Mouse (Mus musculus): ENCODE measurements at regions not wholly inside any gene's neighbourhood (a gene's known extent, or its start where the extent isn't known, plus 50 kb on each side); places are given as distances from the start of the nearest gene placed in this dataset.

DNA sequence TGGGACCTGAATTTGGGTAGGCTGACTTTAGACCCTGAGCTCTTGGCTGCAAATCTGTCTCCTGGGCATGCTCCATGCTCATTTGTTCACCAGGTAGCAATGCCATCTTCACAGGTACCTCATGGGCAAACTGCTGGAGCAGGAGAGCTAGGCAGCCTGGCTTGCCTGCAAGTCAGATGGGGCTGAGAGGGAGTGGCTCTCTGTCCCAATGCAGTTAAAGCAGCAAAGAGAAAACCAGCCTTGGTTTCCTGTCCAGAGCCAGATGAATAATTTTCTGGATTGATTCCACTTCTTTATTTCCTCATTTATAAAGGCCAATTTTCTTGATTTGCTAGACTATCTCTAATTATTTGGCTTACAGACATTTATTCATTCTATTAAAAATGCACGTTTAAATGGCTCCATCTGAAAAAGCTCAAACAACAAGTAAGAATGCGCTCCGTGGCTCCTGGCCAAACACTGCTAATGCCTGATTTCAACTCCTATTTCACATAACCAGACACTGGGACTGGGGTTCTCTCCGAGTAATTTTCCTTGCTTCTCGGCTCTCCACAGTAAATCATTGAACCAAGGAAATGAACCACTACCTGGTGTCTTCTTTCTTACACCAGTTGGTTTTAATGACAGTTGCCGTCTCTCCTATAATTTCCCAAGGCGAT, 60.5 kb downstream of the Rsl24d1 start:
- DNase-seq (ENCODE audit: low spot score in 2 of 2): no peak

DNA sequence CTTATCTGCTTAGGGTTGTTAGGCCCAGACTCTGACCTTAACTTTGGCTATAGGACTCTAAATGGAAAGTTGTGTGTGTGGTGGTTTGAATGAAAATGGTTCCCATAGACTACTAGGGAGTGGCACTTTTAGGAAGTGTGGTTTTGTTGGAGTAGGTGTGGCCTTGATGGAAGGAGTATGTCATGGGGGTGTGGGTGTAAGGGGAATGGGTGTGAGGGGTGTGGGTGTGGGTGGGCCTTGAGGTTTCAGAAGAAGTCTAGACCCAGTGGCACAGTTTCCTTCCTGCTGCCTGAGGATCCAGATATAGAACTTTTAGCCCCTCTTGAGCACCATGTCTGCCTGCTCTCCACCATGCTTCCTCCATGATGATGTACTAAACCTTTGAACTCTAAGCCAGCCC, 63.4 kb downstream of the Rsl24d1 start:
- DNase-seq (ENCODE audit: low spot score in 2 of 2): no peak

DNA sequence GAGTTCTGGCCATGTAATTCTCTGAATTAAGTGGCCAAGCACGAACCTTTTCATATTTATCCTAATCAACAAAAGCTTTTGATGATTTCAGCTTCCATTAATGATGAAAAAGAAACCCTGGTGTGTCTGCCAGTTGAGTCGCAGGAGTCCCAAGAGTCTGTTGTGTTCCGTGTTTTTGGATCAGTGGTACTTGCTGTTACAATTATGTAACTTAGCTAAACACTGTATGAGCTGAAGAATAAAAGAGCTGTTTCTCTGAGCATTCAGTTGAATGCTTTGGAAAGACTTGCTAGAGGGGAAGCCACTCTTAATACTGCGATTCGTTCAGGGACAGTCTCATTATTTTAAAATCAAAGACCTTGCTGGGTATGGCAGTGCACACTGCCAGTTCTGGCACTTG, 70.1 kb downstream of the Rsl24d1 start:
- no peak for DNase-seq (ENCODE audit: low spot score in 2 of 2)

DNA sequence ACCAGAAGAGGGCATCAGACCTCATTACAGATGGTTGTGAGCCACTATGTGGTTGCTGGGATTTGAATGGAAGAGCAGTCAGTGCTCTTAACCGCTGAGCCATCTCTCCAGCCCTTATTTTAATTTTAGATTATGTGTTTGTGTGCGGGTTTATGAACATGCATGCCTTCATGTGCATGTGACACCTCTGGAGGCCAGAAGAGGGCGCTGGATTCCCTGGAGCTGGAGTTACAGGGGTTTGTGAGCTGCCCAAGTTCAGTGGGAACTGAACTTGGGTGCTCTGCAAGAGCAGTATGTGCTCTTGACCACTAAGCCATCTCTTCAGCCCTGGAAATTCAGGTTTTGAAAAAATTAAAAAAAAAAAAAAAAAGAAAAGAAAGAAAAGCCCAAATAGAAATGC, 71.7 kb downstream of the Rsl24d1 start:
- no peak for DNase-seq (ENCODE audit: low spot score in 2 of 2)

DNA sequence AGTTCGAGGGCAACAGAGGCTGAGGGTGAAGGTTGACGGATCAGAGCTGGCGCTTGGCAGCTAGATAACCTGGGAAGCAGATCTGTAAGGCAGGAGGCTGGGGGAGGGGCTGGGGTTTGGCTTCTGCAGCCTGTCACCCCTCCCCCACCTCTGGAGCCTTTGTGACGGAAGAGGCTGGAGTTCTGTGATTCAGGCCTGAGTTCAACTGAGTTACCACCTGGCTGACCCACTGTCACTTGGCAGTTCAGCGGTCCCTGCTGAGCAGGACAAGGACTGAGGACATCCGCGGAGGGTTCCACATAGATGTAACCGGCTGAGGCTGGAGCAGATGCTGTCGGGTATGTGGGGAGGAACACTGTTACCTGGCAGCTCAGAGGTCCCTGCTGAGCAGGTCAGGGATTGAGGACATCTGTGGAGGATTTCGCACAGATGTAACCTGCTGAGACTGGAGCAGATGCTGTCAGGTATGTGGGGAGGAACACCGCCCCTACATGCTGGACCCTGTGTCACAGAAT, 79.1 kb downstream of the Rsl24d1 start:
- no peak for DNase-seq (ENCODE audit: low spot score in 2 of 2)

DNA sequence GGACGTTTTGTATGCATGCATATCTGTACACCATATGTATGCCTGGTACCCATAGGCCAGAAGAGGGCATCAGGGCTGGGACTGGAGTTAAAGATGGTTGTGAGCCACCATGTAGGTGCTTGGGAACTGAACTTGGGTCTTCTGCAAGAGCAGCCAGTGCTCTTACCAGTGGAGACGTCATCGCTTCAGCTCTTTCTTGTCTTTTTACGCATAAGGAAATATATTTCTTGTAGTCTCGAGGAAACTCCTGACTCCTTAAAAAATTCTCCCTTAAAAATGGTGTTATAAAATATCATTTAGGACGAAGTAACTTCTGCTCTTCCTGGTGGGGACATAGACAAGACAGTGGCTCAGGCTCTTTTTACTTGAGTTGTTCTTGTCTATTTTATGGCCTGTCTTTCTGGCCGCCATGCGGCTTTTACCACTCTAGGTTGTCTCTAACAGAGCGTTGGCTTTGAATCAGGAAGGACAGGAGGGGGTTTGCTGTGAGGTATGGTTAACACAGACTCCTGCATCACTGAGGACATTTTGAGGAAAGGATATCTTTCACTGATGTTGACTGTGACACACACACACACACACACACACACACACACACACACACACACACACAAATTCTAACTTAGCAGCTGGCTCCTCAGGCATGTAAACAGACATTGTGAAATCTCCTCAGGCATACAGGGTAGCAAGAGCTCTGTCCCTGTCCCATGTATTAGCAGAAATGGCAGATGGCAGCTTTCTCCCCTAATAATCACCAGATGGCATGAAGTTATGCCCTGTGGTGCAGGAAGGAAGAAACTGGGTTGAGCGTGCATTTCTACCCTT, 85.2 kb downstream of the Rsl24d1 start:
- no peak for DNase-seq (ENCODE audit: low spot score in 2 of 2)

DNA sequence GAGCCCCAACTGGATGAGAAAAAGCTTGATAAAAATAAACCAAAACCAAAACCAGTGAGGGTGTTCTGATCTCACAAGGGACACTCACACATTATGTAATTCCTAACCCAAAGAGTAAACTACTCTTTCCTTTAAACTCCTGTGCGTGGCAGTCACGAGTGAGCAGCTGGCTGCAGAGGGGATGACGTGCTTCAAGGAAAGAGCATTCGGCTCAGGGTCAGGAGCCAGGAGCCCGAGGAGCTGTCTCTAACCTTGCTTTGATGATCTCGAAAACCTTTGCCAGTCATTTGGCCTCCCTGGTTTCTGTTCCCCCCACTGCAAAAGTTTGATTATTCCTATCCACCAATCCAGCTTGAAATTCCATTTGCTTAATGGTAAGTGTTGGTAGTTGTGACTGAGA, 109.9 kb downstream of the Rsl24d1 start:
- DNase-seq (ENCODE audit: low spot score in 2 of 2): no peak

DNA sequence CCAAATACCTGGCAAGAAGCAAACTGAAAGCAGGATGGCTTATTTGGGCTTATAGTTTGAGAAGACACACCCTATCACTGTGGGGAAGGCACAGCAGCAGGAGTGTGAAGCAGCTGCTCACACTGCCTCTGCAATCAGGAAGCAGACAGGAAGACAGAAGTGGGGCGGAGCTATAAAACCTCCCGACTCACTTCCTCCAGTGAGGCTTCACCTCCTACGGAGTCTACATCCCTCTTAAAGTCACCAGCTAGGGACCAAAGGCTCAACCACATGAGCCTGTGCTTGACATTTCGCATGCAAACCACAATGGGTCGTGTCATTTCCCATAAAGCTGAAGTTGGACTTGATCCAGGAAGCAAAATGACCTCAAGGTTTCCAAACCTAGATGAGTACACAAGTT, 127.0 kb downstream of the Rsl24d1 start:
- no peak for DNase-seq (ENCODE audit: low spot score in 2 of 2)

DNA sequence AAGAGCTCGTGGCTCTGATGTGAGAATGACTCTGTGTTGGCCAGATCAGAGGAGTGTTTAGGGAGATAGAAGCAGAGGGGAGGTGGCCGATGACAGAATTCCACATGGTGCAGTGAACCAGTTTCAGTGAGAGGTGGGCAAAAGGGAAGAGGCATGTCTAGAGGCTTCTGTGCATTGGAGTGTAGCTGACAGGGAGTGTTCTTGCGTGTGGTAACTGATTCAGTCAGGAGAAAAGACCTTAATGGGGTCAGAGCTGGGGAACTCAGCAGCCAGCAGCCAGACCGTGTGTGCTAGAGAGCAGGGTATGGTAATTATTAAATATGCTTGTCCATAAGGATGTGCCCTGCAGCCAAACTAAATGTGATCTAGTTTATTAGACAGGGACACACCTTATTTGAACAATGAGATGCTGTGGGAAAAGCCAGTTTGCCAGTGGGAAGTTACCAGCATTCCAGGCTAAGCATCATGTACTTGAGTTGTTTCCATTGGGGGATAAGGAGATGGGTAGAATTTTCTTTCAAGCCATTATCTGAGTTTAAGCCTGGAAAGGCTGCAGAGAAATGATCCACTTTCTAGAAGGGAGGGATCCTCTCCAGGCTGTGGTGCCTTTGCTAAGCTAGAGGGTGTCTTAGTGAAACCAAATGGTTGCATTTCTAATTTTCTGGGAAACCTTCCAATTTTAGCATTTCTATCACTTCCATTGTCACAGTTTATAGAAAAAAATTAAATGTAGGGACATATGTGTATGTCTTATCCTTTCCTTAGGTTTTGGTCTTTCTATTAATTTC, 129.5 kb downstream of the Rsl24d1 start:
- no peak for DNase-seq (ENCODE audit: low spot score in 2 of 2)

DNA sequence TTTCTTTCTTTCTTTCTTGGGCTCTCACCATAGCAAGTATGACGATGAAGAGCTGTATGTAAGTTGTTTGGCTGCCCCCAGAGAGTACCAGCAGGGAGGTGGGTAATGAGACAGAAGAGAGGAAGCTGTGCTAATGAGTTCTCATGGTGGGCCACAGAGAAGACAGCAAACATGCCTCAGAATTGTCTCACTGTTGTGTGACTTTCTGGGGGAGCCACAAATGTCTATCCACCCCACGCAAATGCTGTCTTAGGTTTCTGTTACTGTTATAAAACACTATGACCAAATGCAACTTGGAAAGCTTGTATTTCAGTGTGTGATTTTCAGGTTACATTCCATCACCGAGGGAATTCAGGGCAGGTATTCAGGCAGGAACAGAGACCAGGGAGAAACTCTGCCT, 131.0 kb downstream of the Rsl24d1 start:
- DNase-seq (ENCODE audit: low spot score in 2 of 2): no peak

DNA sequence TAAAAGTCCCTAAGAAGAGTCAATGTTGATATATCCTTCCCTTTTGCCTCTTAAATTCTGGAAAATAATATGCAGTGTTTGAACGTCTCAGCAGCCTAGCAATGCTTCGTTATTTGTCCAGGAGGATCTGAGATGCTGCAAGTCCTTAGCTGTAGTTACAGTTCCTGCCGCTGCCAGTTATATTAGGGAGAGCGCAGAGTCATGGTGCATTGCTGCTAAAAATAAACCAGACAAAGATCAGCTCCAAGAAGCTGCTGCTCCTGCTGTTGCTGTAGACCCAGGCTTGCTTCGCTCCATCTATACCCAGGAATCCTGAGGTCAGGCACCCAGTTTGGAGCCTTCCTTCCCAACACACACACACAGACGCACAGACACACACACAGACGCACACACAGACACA, 132.3 kb downstream of the Rsl24d1 start:
- no peak for DNase-seq (ENCODE audit: low spot score in 2 of 2)

DNA sequence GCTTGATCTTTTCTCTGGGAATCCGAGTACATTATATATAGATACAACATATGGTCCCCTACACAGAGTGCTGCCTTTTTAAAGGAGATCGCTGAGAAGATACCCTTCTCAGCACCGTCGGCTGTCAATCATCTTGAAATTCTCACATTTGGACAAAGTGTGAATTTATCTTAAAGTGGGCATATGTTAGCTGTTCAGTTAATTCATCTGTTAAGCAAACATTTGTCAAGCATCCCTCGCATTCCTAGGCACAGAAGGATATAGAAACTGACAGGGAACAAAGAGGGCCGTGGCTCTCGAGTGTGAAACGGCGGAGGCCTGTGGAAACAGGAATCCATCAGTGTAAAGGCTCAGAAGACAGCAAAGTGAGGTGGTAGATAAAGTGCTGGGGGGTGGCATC, 144.9 kb downstream of the Rsl24d1 start:
- no peak for DNase-seq (ENCODE audit: low spot score in 2 of 2)

DNA sequence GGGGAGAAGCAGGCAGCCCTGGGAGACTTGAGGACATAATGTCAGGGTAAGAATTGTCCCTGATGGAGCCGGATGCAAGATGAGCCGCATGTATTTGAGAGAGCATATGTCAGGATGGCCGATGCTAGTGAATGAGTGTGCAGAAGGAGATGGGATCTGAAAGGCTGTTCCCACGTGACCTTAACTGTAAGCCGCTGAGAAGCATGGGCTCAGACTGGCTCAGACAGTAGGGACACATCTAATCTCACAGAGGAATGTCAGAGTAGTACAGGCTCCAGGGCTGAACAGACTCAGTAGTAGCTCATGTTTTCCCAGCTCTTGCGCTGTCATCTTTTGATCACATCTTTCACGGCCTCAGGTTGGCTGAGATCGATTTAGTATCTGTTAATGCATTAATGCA, 145.4 kb downstream of the Rsl24d1 start:
- no peak for DNase-seq (ENCODE audit: low spot score in 2 of 2)

DNA sequence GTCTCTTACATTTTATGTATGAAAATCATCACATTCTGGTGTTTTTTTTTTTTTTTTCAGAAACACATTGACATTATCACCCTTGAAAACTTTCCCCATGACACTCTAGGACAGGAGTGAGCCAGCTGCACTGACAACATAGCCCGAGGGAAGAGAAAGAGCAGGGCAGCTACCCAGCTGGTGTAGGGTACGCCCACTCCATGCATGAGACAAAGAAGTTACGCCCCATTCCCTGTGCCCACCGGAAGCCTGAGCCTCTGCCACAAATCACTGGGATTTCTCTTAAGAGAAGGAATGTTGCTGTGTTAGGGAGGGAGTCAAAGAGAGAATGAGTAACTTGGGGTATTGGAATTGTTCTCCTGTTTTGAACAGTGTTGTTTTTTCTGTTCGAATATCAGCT, 149.5 kb downstream of the Rsl24d1 start:
- peak in 1 of 2 experiments; percentile 36 for DNase-seq (ENCODE audit: low spot score in 2 of 2)

DNA sequence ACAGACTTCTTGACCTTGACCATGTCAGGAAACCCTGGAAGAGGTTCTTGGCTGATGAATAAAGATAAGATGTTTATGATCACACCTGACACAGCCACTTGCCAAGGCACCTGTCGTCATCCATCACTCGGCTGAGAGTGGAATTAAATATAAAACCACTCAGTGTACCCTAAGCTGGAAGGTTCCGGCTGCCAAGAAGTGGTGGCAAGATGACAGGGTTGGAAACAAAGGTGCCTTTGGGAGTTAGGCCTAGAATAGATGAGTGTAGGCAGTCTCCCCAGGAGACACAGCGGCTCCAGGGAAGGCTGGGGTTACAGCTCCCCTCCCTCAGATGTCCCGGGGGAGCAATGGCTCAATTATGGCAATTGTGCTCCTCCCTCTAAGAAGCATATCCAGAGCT, 157.0 kb downstream of the Rsl24d1 start:
- peak in 1 of 2 experiments; percentile 44 for DNase-seq (ENCODE audit: low spot score in 2 of 2)

DNA sequence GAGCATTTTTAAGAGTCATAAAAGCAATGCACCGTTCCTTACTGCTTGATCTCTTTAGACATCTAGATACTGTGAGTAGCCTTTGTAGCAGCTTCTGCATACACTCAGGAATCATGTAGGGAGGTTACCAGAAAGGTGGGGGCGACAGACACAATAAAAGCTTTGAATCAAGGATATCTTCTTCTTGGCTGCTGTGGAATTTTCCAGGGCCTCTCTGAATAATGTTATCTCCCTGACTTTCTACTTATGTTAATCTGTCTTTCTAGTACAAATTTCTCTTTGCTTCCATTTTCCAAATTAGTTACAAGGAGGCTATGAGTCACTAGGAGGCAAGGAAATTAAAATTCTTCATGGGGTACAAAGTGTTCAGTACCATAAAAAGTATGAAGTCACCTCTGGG, 159.4 kb downstream of the Rsl24d1 start:
- DNase-seq (ENCODE audit: low spot score in 2 of 2): no peak

DNA sequence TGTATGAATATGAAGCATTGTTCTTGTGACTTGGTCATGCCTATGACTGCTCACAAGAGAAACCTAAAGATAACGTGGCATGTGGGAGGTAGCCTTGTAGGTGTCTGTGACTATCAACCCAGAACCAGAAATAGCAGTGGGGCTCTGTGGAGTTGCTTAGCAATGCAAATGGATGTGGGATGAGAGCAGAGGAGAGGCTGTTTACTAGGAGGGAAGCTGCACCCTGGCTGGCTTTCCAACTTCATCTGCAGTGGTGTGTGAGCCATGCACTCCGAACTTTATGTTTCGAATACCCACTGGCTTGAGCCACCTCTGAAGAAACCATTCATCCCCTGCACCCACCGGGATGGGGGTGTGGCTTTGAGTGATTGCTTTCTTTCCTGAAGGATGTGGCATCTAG, 160.5 kb downstream of the Rsl24d1 start:
- peak in 1 of 2 experiments; percentile 38 for DNase-seq (ENCODE audit: low spot score in 2 of 2)

DNA sequence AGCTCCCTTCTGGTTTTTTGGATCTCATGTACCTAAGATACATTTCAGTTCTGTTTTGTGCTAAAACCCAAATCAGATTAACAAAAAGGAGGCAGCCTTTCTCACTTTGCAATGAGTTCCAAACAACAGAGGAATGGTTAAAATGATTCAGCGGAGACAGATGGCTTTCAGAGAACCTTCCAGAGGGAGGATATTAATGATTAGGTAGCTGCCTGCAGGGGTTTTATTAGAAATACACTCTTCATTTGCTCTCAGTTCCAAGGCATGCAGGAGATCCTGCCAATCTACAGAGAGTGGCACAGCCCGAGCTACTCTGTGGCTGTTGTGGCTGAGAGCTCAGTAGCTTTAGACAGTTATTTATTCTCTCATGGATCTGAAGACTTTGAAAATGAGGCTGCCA, 162.4 kb downstream of the Rsl24d1 start:
- DNase-seq (ENCODE audit: low spot score in 2 of 2): peak in 1 of 2 experiments; percentile 20

DNA sequence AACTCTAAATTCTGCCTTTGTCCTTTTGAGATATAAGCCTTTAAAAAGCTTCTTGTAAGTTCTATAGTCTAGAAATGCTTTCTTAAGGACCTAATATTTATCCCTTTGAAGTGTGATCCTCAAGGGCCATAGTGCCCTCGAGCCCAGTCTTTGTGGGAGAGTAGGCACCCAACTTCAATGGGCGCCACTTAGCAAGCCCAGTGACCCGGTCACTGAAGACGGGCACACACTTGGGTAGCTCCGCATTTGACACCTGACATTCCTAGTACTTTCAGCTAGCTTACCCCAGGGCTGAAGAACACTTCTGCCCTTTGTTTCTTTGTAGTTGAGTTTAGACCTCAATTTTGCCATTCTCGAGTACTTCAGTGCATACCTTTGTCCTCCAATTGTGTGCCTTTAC, 182.1 kb downstream of the Rsl24d1 start:
- DNase-seq (ENCODE audit: low spot score in 2 of 2): no peak

DNA sequence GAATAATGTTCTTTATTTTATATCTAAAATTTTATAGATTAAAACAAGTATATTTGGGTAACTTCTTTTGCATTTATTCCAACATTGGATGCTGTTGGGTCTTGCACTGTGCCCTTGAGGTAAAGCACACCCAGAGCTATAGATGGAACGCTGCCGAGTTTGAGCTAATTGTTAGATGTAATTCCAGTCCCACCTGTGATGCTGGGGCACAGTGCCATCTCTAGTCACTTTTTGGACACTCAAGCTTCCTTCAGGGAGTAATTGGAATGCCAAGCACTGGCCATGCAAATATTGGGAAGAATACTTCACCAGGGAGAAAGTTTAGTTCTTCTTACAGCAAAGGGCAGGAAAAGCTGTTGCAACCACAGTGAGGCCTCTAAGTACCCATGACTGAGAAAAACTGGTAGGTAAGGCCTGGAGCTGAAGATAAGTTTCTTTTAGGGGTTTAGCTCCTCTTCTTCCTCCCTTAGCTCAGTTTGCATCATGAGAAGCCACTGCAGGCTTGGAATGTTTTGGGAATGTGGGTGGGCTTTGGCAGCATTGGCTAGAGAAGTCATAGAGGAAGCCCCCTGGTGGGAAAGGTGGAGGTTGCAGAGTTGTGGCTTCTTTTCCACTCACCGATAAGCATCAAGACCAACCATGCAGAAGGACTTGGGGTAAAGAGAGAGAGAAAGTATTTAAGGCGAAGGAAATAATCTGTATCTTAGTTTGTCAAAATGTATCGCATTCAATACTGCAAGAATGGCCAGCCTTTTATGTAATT, 189.1 kb downstream of the Rsl24d1 start:
- peak in 1 of 2 experiments; percentile 23 for DNase-seq (ENCODE audit: low spot score in 2 of 2)

DNA sequence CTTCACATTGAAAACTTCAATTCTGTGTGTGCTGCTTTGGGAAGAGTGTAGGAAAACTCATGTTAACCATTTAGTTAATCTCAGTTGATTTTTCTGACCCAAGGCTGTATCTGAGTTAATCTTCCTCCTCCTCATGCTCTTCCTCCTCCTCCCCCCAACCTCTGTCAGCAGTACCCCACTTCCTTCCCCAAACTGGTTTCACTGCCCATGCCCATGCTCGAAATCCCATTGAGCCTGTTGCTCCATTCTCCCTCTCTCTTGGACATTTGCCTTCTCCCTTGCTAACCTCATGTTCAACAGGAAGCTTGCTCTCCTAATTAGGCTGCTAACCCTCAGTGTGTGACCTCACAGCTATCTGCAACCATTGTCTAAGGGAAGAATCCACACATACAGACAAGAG, 203.8 kb downstream of the Rsl24d1 start:
- no peak for DNase-seq (ENCODE audit: low spot score in 2 of 2)
